Mouse (Mus musculus) MEL (cell line): ENCODE measurements around the gene Slc24a4. TPM values are rescaled to one million over a fixed set of nuclear protein-coding genes. Genes with fewer than 3 reads are reported as not detected.

Experiments
- DNase-seq: peaks from one replicate; pipeline ENCODE4 v3.0.0; 2011; ENCODE audit warnings: low read depth, low spot score
- H3K27ac ChIP-seq: 2 replicates; pipeline ENCODE4 v1.5.1; 2012; ENCODE audit warnings: low read depth, mild to moderate bottlenecking, control low read depth, low read length, moderate library complexity; ENCODE audit not compliant: control insufficient read depth
- H3K27me3 ChIP-seq, 2 experiments: fragments of 150-350 bp in 1 of 2; sonication (generic) in 1 of 2; 2 replicates each; pipeline ENCODE4 v1.6.1; 2012; ENCODE audit warnings: low read length in 2 of 2, mild to moderate bottlenecking in 2 of 2, improper control_type of control experiment in 1 of 2, moderate library complexity in 1 of 2; ENCODE audit not compliant: insufficient read depth in 2 of 2, control insufficient read depth in 1 of 2
- H3K36me3 ChIP-seq, 2 experiments: 2 replicates each; pipeline ENCODE4 v1.6.1; 2012 to 2014; ENCODE audit warnings: low read length in 2 of 2, improper control_type of control experiment in 1 of 2, inconsistent platforms in 1 of 2, mild to moderate bottlenecking in 1 of 2; ENCODE audit not compliant: insufficient read depth in 2 of 2, control insufficient read depth in 1 of 2
- H3K4me1 ChIP-seq, 2 experiments: fragments of 150-350 bp in 1 of 2; sonication (generic) in 1 of 2; 2 replicates each; pipeline ENCODE4 v1.6.1; 2012; ENCODE audit warnings: low read length in 2 of 2, improper control_type of control experiment in 1 of 2, mild to moderate bottlenecking in 1 of 2; ENCODE audit not compliant: insufficient read depth in 2 of 2, control insufficient read depth in 1 of 2
- H3K4me3 ChIP-seq, 2 experiments: fragments of 150-350 bp in 1 of 2; sonication (generic) in 1 of 2; 2 replicates each; pipeline ENCODE4 v1.5.1; 2012; ENCODE audit warnings: low read depth in 2 of 2, low read length in 2 of 2, mild to moderate bottlenecking in 2 of 2, moderate library complexity in 2 of 2, control low read depth in 1 of 2, improper control_type of control experiment in 1 of 2; ENCODE audit not compliant: control insufficient read depth in 1 of 2, insufficient read depth in 1 of 2
- H3K79me2 ChIP-seq: 2 replicates; pipeline ENCODE4 v1.6.1; 2012; ENCODE audit warnings: mild to moderate bottlenecking, low read length, moderate library complexity; ENCODE audit not compliant: control insufficient read depth, poor library complexity, insufficient read depth
- H3K9ac ChIP-seq: 2 replicates; pipeline ENCODE4 v1.6.1; 2012; ENCODE audit warnings: low read depth, mild to moderate bottlenecking, control low read depth, low read length, moderate library complexity; ENCODE audit not compliant: control insufficient read depth, poor library complexity, severe bottlenecking
- H3K9me3 ChIP-seq: fragments of 150-350 bp; sonication (generic); replicated peaks from 2 replicates; pipeline ENCODE4 v1.6.1; 2012; ENCODE audit warnings: mild to moderate bottlenecking, low read length, improper control_type of control experiment, moderate library complexity; ENCODE audit not compliant: insufficient read depth
- CHD2 ChIP-seq: IDR thresholded peaks from 2 replicates; pipeline ENCODE4 v1.6.1; 2011; ENCODE audit warnings: low read length, improper control_type of control experiment
- E2F4 ChIP-seq: IDR thresholded peaks from 2 replicates; pipeline ENCODE4 v1.6.1; 2011; ENCODE audit warnings: low read depth, low read length, improper control_type of control experiment, borderline replicate concordance
- HCFC1 ChIP-seq: IDR thresholded peaks from 2 replicates; pipeline ENCODE4 v1.6.1; 2012; ENCODE audit warnings: low read depth, mild to moderate bottlenecking, inconsistent platforms, low read length, improper control_type of control experiment, moderate library complexity
- MYB ChIP-seq: IDR thresholded peaks from 2 replicates; pipeline ENCODE4 v1.6.1; 2011; ENCODE audit warnings: mild to moderate bottlenecking, low read depth, low read length, improper control_type of control experiment
- MYC ChIP-seq: IDR thresholded peaks from 2 replicates; pipeline ENCODE4 v1.6.1; 2011; ENCODE audit warnings: low read depth, mild to moderate bottlenecking, low read length, improper control_type of control experiment, moderate library complexity
- NELFE ChIP-seq: IDR thresholded peaks from 2 replicates; pipeline ENCODE4 v1.6.1; 2011; ENCODE audit warnings: low read depth, low read length, improper control_type of control experiment
- POLR2AphosphoS2 ChIP-seq: IDR thresholded peaks from 2 replicates; pipeline ENCODE4 v1.6.1; 2011; ENCODE audit warnings: low read length, improper control_type of control experiment
- RAD21 ChIP-seq: IDR thresholded peaks from 2 replicates; pipeline ENCODE4 v1.6.1; 2011; ENCODE audit warnings: mild to moderate bottlenecking, low read depth, low read length, improper control_type of control experiment
- TAL1 ChIP-seq: IDR thresholded peaks from 2 replicates; pipeline ENCODE4 v1.6.1; 2012; ENCODE audit warnings: mild to moderate bottlenecking, inconsistent platforms, low read length, moderate library complexity, mixed read lengths
- TCF12 ChIP-seq: IDR thresholded peaks from 2 replicates; pipeline ENCODE4 v1.6.1; 2014; ENCODE audit warnings: low read depth, mild to moderate bottlenecking, inconsistent platforms, low read length, improper control_type of control experiment, moderate library complexity
- UBTF ChIP-seq: IDR thresholded peaks from 2 replicates; pipeline ENCODE4 v1.6.1; 2012; ENCODE audit warnings: low read depth, mild to moderate bottlenecking, inconsistent platforms, low read length, improper control_type of control experiment, moderate library complexity, borderline replicate concordance; ENCODE audit not compliant: insufficient read depth
- USF1 ChIP-seq: IDR thresholded peaks from 2 replicates; pipeline ENCODE4 v1.6.1; 2014; ENCODE audit warnings: low read depth, mild to moderate bottlenecking, inconsistent platforms, low read length, improper control_type of control experiment, moderate library complexity
- ZKSCAN1 ChIP-seq: IDR thresholded peaks from 2 replicates; pipeline ENCODE4 v1.6.1; 2012; ENCODE audit warnings: low read depth, mild to moderate bottlenecking, inconsistent platforms, low read length, improper control_type of control experiment, moderate library complexity
- polyA plus RNA-seq, 2 experiments: library from polyadenylated mRNA; stranded (reverse) in 1 of 2; unstranded in 1 of 2; fragments of >175 nt in 1 of 2; fragments of >200 nt in 1 of 2; gene quantifications; 2 replicates each; pipeline versions ENCODE4 v1.2.1 to v1.2.4; 2012; ENCODE audit warnings: low replicate concordance in 2 of 2, low read depth in 1 of 2; ENCODE audit not compliant: insufficient read length in 2 of 2, insufficient read depth in 1 of 2, missing spikeins in 1 of 2
- total RNA-seq: library from RNA; depleted of rRNA; stranded (reverse); fragments of 300-350 nt; gene quantifications from 2 replicates; pipeline ENCODE4 v1.2.3, GENCODE M21; 2012

Gene Slc24a4
- total and polyA plus RNA-seq, 3 experiments = not detected

- H3K4me1 ChIP-seq = peaks cover 0 to 5% of the 10 kb centered on the region in 2 experiments; a peak in 2 of 4 replicates
- no peak for DNase-seq
- H3K9ac ChIP-seq = no peak overlapping the region
- no peak for TF ChIP-seq ZKSCAN1
- TF ChIP-seq TAL1 = no peak
- TF ChIP-seq RAD21 = no peak
- no peak for TF ChIP-seq HCFC1
- TF ChIP-seq MYB = no peak
- TF ChIP-seq, all 39 proteins: peak for 0
- Histone ChIP-seq H3K79me2 (no peaks in the 10 kb centered on the region), H3K27ac (no peak overlapping the region), H3K4me3 (no peak overlapping the region), H3K27me3 (peaks cover 2 to 4% of the 10 kb centered on the region in 2 experiments; a peak in 2 of 4 replicates), H3K36me3 (peaks cover 0 to 5% of the 10 kb centered on the region in 2 experiments; a peak in 2 of 4 replicates), H3K9me3 (no peaks in the 10 kb centered on the region)
Measured at GRCm38 (mm10) chr12:102263249-102263648, 134.7 kb downstream of the Slc24a4 start.

GRCm38 (mm10) chr12:102266433-102266832 is 137.9 kb downstream of the Slc24a4 start:
- no peak for DNase-seq
- Histone ChIP-seq H3K27ac (no peak overlapping the region), H3K9ac (no peak overlapping the region), H3K4me3 (no peak overlapping the region), H3K4me1 (no peaks in the 10 kb centered on the region), H3K79me2 (no peaks in the 10 kb centered on the region)
- TF ChIP-seq E2F4 = no peak
- no peak for TF ChIP-seq TCF12
- TF ChIP-seq, all 39 proteins: peak for 0
- Histone ChIP-seq H3K27me3 (peaks cover 7 to 8% of the 10 kb centered on the region in 2 experiments), H3K9me3 (no peaks in the 10 kb centered on the region), H3K36me3 (no peaks in the 10 kb centered on the region)

- H3K4me3 ChIP-seq = no peak overlapping the region
- H3K27me3 ChIP-seq = peaks cover 7 to 17% of the 10 kb centered on the region in 2 experiments
- no peak overlapping the region for H3K27ac ChIP-seq
- H3K36me3 ChIP-seq = no peaks in the 10 kb centered on the region
- H3K4me1 ChIP-seq = no peaks in the 10 kb centered on the region
- no peak for DNase-seq
- no peak overlapping the region for H3K9ac ChIP-seq
- no peaks in the 10 kb centered on the region for H3K9me3 ChIP-seq
- H3K79me2 ChIP-seq = no peaks in the 10 kb centered on the region
- TF ChIP-seq CHD2 = no peak
- no peak for TF ChIP-seq MYB
- TF ChIP-seq UBTF = no peak
- no peak for TF ChIP-seq TCF12
- TF ChIP-seq POLR2AphosphoS2 = no peak
- TF ChIP-seq MYC = no peak
- TF ChIP-seq NELFE = no peak
- TF ChIP-seq USF1 = no peak
Measured at GRCm38 (mm10) chr12:102269144-102269543, 140.6 kb downstream of the Slc24a4 start.
